Mouse (Mus musculus): Measurements from ENCODE around the gene Zfp865.

DNA sequence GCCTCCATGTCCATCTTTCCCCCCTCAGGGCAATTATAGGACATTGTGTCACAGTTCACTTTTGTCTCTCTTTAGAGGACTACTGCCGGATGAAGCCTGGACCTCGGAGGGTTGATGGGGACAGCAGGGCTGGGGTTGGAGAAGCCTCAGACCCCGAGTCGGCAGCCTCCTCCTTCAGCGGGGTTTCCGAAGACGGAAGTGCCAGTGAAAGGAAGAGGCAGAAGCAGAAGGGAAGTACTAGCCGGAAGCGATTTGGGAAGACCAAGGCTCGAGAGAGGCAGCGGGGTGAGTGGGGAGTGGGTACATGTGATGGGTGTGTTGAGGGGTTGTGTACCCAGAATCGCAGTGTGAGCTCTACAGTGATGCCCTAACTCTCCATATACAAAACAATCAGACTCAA lies 39.2 kb downstream of the Zfp865 start:
- TF ChIP-seq TAL1 (conservative IDR thresholded peaks at IDR 0.05; ENCODE audit: low read depth, low read length): no peak
- no peak for TF ChIP-seq CTCF (IDR thresholded peaks at IDR 0.05; ENCODE audit: low read depth, low read length)
